Mouse (Mus musculus) heart, postnatal 14 days (tissue): ENCODE data around the gene Cltrn. TPM values are rescaled to one million over a fixed set of nuclear protein-coding genes. Genes with fewer than 3 reads are reported as not detected.

Source experiments
- DNase-seq, 2 experiments: peaks; one replicate each; pipeline ENCODE4 v3.0.0; 2021 to 2022
- intact Hi-C: fragments of 180-260 bp; cut with DNase I; formaldehyde crosslinking; loops from one replicate; pipeline ENCODE4 v1.15.1; 2025
- total RNA-seq, 2 experiments: library from RNA; stranded (reverse); gene quantifications; 2 replicates each; pipeline ENCODE4 v1.2.3; 2021

Cltrn gene
- total RNA-seq, 2 experiments from 2014 or later, result not detected

- no peak for DNase-seq
- intact Hi-C loops, result no loop called here
These were observed 44.9 kb downstream of the Cltrn start for GRCm38 (mm10) chrX:164133531-164133930.

GRCm38 (mm10) chrX:164135304-164135818 is 46.7 kb downstream of the Cltrn start:
- intact Hi-C loops, result no loop called here
- no peak for DNase-seq

- intact Hi-C loops, result no loop called here
- no peak for DNase-seq
These were observed 50.4 kb downstream of the Cltrn start, which contains the start of gene Ace2 for GRCm38 (mm10) chrX:164139032-164139431. TSS of gene Ace2 (plus strand) at chrX:164139332.

- intact Hi-C loops, result no loop called here
These were observed 57.0 kb downstream of the Cltrn start for GRCm38 (mm10) chrX:164145463-164146250.

GRCm38 (mm10) chrX:164152703-164153102 is 64.1 kb downstream of the Cltrn start:
- peak; percentile 1 to 14 for DNase-seq
- intact Hi-C loops, result no loop called here

More at GRCm38 (mm10) chrX:164145463-164146250, 57.0 kb downstream of the Cltrn start:
- DNase-seq, result peak in 1 of 2 experiments; percentile 5

- DNase-seq, result no peak
These were observed 65.0 kb downstream of the Cltrn start for GRCm38 (mm10) chrX:164153606-164154005.

GRCm38 (mm10) chrX:164154594-164154993 is 66.0 kb downstream of the Cltrn start:
- intact Hi-C loops, result no loop called here

More at GRCm38 (mm10) chrX:164153606-164154005, 65.0 kb downstream of the Cltrn start:
- intact Hi-C loops, result no loop called here

GRCm38 (mm10) chrX:164164681-164165080 is 76.1 kb downstream of the Cltrn start:
- no peak for DNase-seq
- intact Hi-C loops, result no loop called here

More at GRCm38 (mm10) chrX:164154594-164154993, 66.0 kb downstream of the Cltrn start:
- no peak for DNase-seq

Other genes starting within 250 kb of the Cltrn start
- gene Ap1s2, start 179.8 kb upstream of the Cltrn start, total RNA-seq, result 10 to 100 TPM; 17.8 to 19.8 TPM
- gene Zrsr2, start 130.2 kb upstream of the Cltrn start, total RNA-seq, result 10 to 100 TPM in 1 of 2 experiments, 1 to 10 TPM in 1; 9.5 to 15.4 TPM
- 1 to 10 TPM in 1 of 2 experiments, under 1 TPM in 1; 0.93 to 1.7 TPM for gene Car5b, start 60.8 kb upstream of the Cltrn start, total RNA-seq
- 1 to 10 TPM; 5.7 to 5.8 TPM for gene Siah1b, start 12.3 kb upstream of the Cltrn start, total RNA-seq
- 1 to 10 TPM in 1 of 2 experiments, under 1 TPM in 1; 0.54 to 2.1 TPM for gene Ace2, start 50.5 kb downstream of the Cltrn start, total RNA-seq
- gene Bmx, start 169.4 kb downstream of the Cltrn start, total RNA-seq, result 1 to 10 TPM; 2.3 to 2.5 TPM
- 1 to 10 TPM; 2.6 to 5.0 TPM for gene Pir, start 180.5 kb downstream of the Cltrn start, total RNA-seq